Mouse (Mus musculus): ENCODE data around the gene Esyt1. TPM values are rescaled to one million over a fixed set of nuclear protein-coding genes. Genes with fewer than 3 reads are reported as not detected.
A peak's percentile ranks its signal among the peaks of the same experiment; 100 is the strongest.

Esyt1 gene
- total and polyA plus RNA-seq, 2 experiments = 7.9 to 12.8 TPM

DNA sequence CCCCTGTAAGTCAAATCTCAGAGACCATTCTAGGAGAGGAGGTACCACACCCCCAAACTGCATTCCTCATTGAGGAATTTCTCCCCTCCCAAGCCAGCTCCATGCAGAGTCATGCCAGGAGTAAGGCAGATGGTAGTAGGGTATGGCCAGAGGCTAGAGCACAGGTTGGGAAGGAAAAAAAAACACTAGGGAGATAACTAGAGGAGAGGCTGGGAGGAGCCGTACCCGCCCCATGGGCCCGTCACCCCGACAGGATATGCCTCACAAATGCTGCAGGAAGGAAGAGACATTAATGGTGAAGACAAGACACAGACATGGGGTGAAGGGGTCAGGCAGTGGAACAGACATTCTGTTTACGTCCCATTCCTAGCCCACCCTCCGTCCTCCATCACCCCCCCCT is 34.2 kb downstream of the Esyt1 start:
- peaks cover 29% of the 10 kb centered on the region; the same call in 1 of the 2 replicates for H3K36me3 ChIP-seq (ENCODE audit: control insufficient read depth, insufficient read depth, low read length)

GRCm38 (mm10) chr10:128490912-128491311 is 34.8 kb downstream of the Esyt1 start:
- Histone ChIP-seq H3K9ac (ENCODE audit: low read depth, low read length) (no peak overlapping the region), H3K4me1 (ENCODE audit: control insufficient read depth, insufficient read depth, low read length) (peaks cover 21% of the 10 kb centered on the region), H3K79me2 (ENCODE audit: control insufficient read depth, insufficient read depth, low read length) (peaks cover 5% of the 10 kb centered on the region), H3K27me3 (ENCODE audit: control insufficient read depth, insufficient read depth, low read length) (no peaks in the 10 kb centered on the region), H3K27ac (replicated peaks; ENCODE audit: insufficient read depth, low read depth, low read length) (no peak overlapping the region), H3K4me3 (ENCODE audit: insufficient read depth, low read depth, low read length) (no peak overlapping the region), H3K36me3 (ENCODE audit: control insufficient read depth, insufficient read depth, low read length) (peaks cover 30% of the 10 kb centered on the region; the same call in 1 of the 2 replicates)
- WGBS = 54% methylated on average over 5 of the region's 5 CpGs
- TF ChIP-seq POLR2A (IDR thresholded peaks at IDR 0.05; ENCODE audit: extremely low read depth, insufficient read depth, low read length) (no peak), CTCF (IDR thresholded peaks at IDR 0.05; ENCODE audit: low read depth, low read length) (no peak)
- no peak for DNase-seq (ENCODE audit: extremely low read depth, low read depth, low spot score)

More for the DNA sequence above, 34.2 kb downstream of the Esyt1 start:
- no peak for DNase-seq (ENCODE audit: extremely low read depth, low read depth, low spot score)
- H3K79me2 ChIP-seq (ENCODE audit: control insufficient read depth, insufficient read depth, low read length) = peaks cover 5% of the 10 kb centered on the region
- no peak overlapping the region for H3K4me3 ChIP-seq (ENCODE audit: insufficient read depth, low read depth, low read length)
- H3K4me1 ChIP-seq (ENCODE audit: control insufficient read depth, insufficient read depth, low read length) = peaks cover 21% of the 10 kb centered on the region
- TF ChIP-seq CTCF (IDR thresholded peaks at IDR 0.05; ENCODE audit: low read depth, low read length) = no peak
- no peak for TF ChIP-seq POLR2A (IDR thresholded peaks at IDR 0.05; ENCODE audit: extremely low read depth, insufficient read depth, low read length)
- H3K27ac ChIP-seq (replicated peaks; ENCODE audit: insufficient read depth, low read depth, low read length) = peak overlapping the region; percentile 11; the same call in 1 of the 2 replicates
- no peaks in the 10 kb centered on the region for H3K27me3 ChIP-seq (ENCODE audit: control insufficient read depth, insufficient read depth, low read length)
- no peak overlapping the region; the same call in 1 of the 2 replicates for H3K9ac ChIP-seq (ENCODE audit: low read depth, low read length)
- 75% methylated on average over 6 of the region's 6 CpGs for WGBS

- DNase-seq (ENCODE audit: extremely low read depth, low read depth, low spot score) = peak; percentile 21
- 41% methylated on average over 5 of the region's 5 CpGs for WGBS
- Histone ChIP-seq H3K36me3 (ENCODE audit: control insufficient read depth, insufficient read depth, low read length) (peaks cover 36% of the 10 kb centered on the region), H3K4me1 (ENCODE audit: control insufficient read depth, insufficient read depth, low read length) (peaks cover 21% of the 10 kb centered on the region), H3K9ac (ENCODE audit: low read depth, low read length) (no peak overlapping the region; the same call in 1 of the 2 replicates), H3K4me3 (ENCODE audit: insufficient read depth, low read depth, low read length) (no peak overlapping the region), H3K27ac (replicated peaks; ENCODE audit: insufficient read depth, low read depth, low read length) (no peak overlapping the region), H3K27me3 (ENCODE audit: control insufficient read depth, insufficient read depth, low read length) (no peaks in the 10 kb centered on the region), H3K79me2 (ENCODE audit: control insufficient read depth, insufficient read depth, low read length) (peaks cover 5% of the 10 kb centered on the region)
- TF ChIP-seq POLR2A (IDR thresholded peaks at IDR 0.05; ENCODE audit: extremely low read depth, insufficient read depth, low read length) (no peak), CTCF (IDR thresholded peaks at IDR 0.05; ENCODE audit: low read depth, low read length) (no peak)
These were observed 35.4 kb downstream of the Esyt1 start for GRCm38 (mm10) chr10:128490232-128490631.

DNA sequence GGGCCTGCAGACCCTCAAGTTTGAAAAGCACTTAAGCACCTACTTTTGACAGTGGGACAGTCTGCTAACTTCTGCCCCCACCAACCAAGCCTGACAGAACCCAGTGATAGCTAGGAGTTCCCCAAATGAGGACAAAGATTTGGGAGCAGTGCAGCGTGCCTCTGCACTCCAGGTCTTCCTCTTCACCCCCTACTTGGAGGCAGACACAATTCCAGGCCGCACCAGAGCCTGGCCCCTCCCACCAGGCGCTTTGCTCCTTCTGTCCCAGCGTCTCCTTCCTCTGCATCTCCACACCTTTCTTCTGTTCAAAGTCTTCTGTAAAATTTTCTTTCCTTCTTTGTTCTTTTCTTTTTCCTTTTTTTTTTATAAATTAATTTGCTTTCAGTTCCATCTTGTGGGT is 35.9 kb downstream of the Esyt1 start:
- DNase-seq (ENCODE audit: extremely low read depth, low read depth, low spot score) = no peak
- no peak overlapping the region for H3K9ac ChIP-seq (ENCODE audit: low read depth, low read length)
- no peak for TF ChIP-seq CTCF (IDR thresholded peaks at IDR 0.05; ENCODE audit: low read depth, low read length)
- TF ChIP-seq POLR2A (IDR thresholded peaks at IDR 0.05; ENCODE audit: extremely low read depth, insufficient read depth, low read length) = no peak
- H3K79me2 ChIP-seq (ENCODE audit: control insufficient read depth, insufficient read depth, low read length) = peaks cover 5% of the 10 kb centered on the region
- peaks cover 17% of the 10 kb centered on the region for H3K4me1 ChIP-seq (ENCODE audit: control insufficient read depth, insufficient read depth, low read length)
- no peak overlapping the region for H3K4me3 ChIP-seq (ENCODE audit: insufficient read depth, low read depth, low read length)
- peaks cover 36% of the 10 kb centered on the region for H3K36me3 ChIP-seq (ENCODE audit: control insufficient read depth, insufficient read depth, low read length)
- H3K27me3 ChIP-seq (ENCODE audit: control insufficient read depth, insufficient read depth, low read length) = no peaks in the 10 kb centered on the region
- WGBS = 71% methylated on average over 4 of the region's 4 CpGs
- H3K27ac ChIP-seq (replicated peaks; ENCODE audit: insufficient read depth, low read depth, low read length) = no peak overlapping the region

DNA sequence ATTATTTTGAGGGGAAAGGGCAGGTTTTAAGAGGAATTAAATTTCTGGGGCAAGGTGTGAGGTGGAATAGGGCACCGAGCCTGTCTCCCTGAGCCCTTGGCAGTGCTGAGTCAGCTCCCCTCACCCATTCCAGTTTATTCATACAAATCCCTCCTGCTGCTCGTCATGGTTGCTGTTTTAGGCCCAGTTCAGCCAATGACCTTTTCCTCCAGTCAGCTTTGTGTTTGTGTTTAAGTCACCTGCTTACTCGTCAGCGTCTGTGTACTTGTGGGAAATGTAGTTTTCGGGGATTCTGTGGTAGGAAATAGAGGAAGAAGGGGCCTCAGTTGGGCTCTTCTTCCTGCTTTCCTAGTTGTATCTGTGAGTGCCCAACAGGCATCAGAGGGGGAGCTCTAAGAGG is 36.3 kb downstream of the Esyt1 start:
- H3K4me3 ChIP-seq (ENCODE audit: insufficient read depth, low read depth, low read length) = no peak overlapping the region
- no peak overlapping the region for H3K27ac ChIP-seq (replicated peaks; ENCODE audit: insufficient read depth, low read depth, low read length)
- no peaks in the 10 kb centered on the region for H3K27me3 ChIP-seq (ENCODE audit: control insufficient read depth, insufficient read depth, low read length)
- WGBS = 52% methylated on average over 5 of the region's 5 CpGs
- peaks cover 5% of the 10 kb centered on the region for H3K79me2 ChIP-seq (ENCODE audit: control insufficient read depth, insufficient read depth, low read length)
- peaks cover 13% of the 10 kb centered on the region; the same call in 1 of the 2 replicates for H3K4me1 ChIP-seq (ENCODE audit: control insufficient read depth, insufficient read depth, low read length)
- no peak overlapping the region for H3K9ac ChIP-seq (ENCODE audit: low read depth, low read length)
- peak; percentile 36 for DNase-seq (ENCODE audit: extremely low read depth, low read depth, low spot score)
- H3K36me3 ChIP-seq (ENCODE audit: control insufficient read depth, insufficient read depth, low read length) = peaks cover 36% of the 10 kb centered on the region
- TF ChIP-seq POLR2A (IDR thresholded peaks at IDR 0.05; ENCODE audit: extremely low read depth, insufficient read depth, low read length) (no peak), CTCF (IDR thresholded peaks at IDR 0.05; ENCODE audit: low read depth, low read length) (no peak)

- Histone ChIP-seq H3K79me2 (ENCODE audit: control insufficient read depth, insufficient read depth, low read length) (peaks cover 5% of the 10 kb centered on the region), H3K27me3 (ENCODE audit: control insufficient read depth, insufficient read depth, low read length) (no peaks in the 10 kb centered on the region), H3K4me1 (ENCODE audit: control insufficient read depth, insufficient read depth, low read length) (peaks cover 13% of the 10 kb centered on the region; the same call in 1 of the 2 replicates), H3K36me3 (ENCODE audit: control insufficient read depth, insufficient read depth, low read length) (peaks cover 37% of the 10 kb centered on the region), H3K9ac (ENCODE audit: low read depth, low read length) (no peak overlapping the region), H3K27ac (replicated peaks; ENCODE audit: insufficient read depth, low read depth, low read length) (no peak overlapping the region), H3K4me3 (ENCODE audit: insufficient read depth, low read depth, low read length) (no peak overlapping the region)
- 90% methylated on average over 4 of the region's 4 CpGs for WGBS
- DNase-seq (ENCODE audit: extremely low read depth, low read depth, low spot score) = no peak
- TF ChIP-seq POLR2A (IDR thresholded peaks at IDR 0.05; ENCODE audit: extremely low read depth, insufficient read depth, low read length) = no peak
- TF ChIP-seq CTCF (IDR thresholded peaks at IDR 0.05; ENCODE audit: low read depth, low read length) = no peak
These were observed 36.9 kb downstream of the Esyt1 start for GRCm38 (mm10) chr10:128488776-128489175.
